Mouse (Mus musculus) CD4-positive naive resting alpha-beta T cell, adult 57 days (primary cell): Measurements from ENCODE around the gene Atg2b. TPM values are rescaled to one million over a fixed set of nuclear protein-coding genes. Genes with fewer than 3 reads are reported as not detected.

Experiments
- total RNA-seq: library from RNA; stranded (reverse); gene quantifications from one replicate; pipeline ENCODE4 v1.2.4, GENCODE M21; 2023

Atg2b gene
- 47.7 TPM for total RNA-seq

DNA sequence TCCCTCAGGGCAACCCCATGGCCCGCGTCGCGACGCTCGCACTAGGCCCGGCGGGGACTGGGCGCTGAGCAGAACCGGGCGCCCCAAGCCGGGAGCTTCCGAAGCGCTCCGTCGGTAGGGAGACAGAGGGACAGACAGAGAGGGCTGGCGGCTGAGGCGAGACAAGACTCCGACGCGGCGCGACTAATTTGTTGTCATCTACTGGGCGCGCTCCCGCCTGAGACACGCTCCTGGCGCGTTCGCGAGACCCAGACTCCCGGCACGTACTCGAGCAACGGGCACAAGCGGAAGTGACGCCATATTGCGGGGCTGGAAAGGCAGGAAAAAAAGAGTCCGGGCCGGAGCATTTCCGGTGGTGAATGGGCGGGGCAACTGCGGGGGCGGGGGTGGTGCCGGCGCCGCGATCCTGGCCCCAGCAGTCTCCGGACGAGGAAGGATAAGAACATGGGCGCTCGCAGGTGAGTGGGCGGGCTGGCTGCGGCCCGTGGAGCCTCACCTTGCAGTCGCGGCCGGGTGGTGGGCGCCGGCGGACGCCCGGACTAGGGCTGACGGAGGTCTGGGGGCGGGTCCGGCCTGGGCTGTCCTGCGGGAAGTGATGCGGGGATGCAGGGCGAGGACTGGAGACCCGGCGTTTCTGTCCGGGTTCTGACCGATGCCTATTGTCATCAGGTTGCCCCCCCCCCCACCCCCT lies at the start of gene Atg2b:
Gene Atg2b (minus strand): TSS at position 211 of the 691 bp plus-strand sequence.

DNA sequence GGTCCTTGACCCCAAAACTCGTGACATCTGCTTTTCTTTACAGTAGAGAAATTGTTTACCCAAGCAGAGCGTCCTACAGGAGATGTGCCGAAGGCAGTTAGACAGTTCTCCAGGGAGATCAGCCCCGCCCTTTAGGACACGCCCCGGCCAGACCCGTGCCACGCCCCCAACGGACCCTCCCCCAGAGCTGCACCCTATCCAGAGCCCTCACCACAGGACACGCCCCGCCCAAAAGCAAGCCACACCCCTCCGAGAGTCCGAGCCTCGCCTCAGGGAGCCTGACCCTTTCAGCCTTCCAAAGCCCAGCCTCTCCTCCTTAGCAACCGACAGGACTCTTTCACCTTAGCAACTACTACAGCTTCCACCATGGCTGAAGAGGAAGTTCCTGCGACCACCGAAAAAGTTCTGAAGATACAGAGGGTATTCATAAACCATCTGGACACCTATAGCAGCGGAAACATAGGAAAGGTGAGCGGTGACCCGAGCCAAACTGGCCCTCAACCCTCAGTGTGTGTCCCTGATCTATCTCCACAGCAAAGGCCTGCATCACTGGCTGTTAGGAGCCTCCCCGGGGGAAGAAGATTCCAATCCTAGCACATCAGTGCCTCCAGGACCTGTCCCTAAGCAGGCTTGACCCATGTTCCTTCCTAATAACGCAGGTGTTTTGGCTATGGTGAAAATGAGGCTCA lies 20.9 kb upstream of the Atg2b start, which contains the start of gene Ak7:
Gene Ak7 (plus strand): TSS at position 178 of the 689 bp plus-strand sequence.

DNA sequence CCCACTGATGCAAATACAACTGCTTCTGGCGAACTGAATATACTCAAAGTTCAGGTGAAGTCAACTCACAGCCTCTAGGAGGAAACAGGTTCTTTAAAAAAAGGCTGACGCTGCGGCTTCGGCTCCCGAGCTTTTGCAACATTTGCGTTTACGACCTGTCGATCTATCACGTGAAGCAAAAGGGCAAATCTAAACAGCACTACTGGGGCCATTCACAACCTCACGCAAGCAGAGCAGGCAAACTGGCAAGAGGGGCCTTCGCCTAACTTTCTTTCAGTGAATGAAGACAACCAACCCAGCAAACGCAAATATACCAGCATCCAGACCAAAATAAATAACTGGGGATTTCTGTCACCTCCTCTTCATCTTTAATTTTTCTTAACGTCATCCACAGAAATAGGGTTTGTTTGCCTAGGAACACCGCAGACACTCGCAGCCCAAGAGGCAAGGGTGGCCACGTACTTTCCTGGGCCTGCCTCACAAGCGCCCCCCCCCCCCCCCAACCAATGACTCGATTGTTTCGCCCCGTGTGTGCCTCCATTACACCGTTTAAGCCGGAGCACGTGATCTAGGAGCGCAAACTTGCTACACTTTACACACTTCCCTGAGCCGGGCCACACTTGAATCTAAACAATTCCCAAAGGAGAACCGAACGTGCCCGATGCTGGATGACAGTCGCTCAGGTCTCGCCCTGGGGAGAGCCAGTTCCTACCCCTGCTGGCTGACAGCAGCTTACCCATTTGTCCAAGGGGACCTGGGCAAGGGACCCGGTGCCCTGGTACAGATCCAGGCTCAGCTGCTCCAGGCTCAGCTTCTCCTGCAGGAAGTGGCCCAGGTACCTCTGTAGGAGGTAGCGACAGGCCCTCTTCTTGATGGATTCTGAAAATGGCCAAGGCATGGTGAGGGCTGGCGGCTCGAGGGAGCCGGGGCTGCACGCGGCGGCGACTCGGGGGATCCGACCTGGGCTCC lies 794 bp downstream of the Atg2b start, which contains the start of gene Gskip:
Gene Gskip (plus strand): TSS at position 897 of the 969 bp plus-strand sequence.

DNA sequence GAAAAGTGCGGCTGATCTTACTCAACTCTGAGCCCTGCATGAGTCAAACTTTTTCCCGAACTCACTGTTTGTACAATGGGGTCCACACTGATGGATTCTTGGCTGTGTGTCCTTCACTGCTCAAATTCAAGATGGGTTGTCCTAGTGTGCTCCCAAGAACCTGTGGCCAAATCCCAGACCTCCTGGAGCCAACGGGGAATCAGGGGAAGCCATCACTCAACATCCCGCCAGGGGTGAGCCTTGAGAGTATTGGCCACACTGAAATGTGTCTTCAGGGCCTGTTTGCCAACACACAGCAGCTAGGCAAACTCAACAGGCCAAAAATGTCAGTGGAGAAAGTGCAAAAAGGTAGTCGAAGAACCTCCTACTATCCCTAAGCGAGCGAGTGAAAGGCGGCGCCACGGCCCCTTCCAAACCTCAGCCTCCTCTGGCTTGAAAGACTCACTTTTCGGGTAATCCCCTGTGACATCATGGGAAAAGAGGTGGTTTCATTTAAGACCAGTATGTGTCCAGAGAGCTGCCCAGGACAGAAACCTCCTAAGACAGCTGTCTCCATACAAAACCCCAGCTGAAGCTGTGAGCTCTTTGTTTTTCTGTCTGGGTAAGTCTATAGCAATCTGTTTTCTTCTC lies 82.3 kb downstream of the Atg2b start, which contains the start of gene Bdkrb1:
Gene Bdkrb1 (plus strand): TSS at position 505 of the 630 bp plus-strand sequence.

Other genes starting within 250 kb of the Atg2b start
- not detected for gene D430019H16Rik, start 231.4 kb downstream of the Atg2b start, total RNA-seq
- gene Bdkrb2, start 122.0 kb downstream of the Atg2b start, total RNA-seq = not detected
- not detected for gene Bdkrb1, start 82.1 kb downstream of the Atg2b start, total RNA-seq
- gene Gskip, start 382 bp downstream of the Atg2b start, total RNA-seq = 11.9 TPM
- not detected for gene Ak7, start 20.8 kb upstream of the Atg2b start, total RNA-seq
- 190 TPM for gene Papola, start 99.5 kb upstream of the Atg2b start, total RNA-seq